Mouse (Mus musculus) bone marrow macrophage, adult 2 months (primary cell): ENCODE measurements around the gene Phgdh.

ENCODE experiments used
- CTCF ChIP-seq: IDR thresholded peaks from 2 replicates; pipeline ENCODE4 v1.5.1; 2012; ENCODE audit warnings: low read depth, mild to moderate bottlenecking, low read length, moderate library complexity
- POLR2A ChIP-seq: IDR thresholded peaks from 2 replicates; pipeline ENCODE4 v1.6.1; 2012; ENCODE audit warnings: mild to moderate bottlenecking, low read depth, low read length, borderline replicate concordance

DNA sequence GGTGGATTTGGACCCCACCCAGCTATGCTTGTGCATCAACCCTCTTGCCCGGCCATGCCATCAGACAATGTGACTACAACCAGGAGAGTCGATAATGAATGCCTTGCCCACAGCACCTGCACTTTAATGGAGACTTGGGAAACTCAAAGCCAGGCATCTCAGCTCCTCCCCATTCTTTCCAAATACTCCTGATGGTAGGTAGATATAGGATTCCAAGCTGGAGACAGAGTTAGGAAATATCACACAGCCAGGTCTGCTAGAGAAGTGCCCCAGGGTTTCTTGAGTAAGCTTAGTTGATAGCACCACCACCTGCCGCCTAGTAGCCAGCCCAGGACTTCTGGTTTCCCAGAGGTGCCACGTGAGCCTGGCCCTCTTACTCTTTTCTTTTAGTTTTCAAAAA, 27.0 kb upstream of the Phgdh start:
- no peak for TF ChIP-seq POLR2A
- TF ChIP-seq CTCF = no peak
